Mouse (Mus musculus) stomach, embryonic 15.5 days (tissue): ENCODE data around the gene Hyal1. TPM values are rescaled to one million over a fixed set of nuclear protein-coding genes. Genes with fewer than 3 reads are reported as not detected.

Experiments used
- ATAC-seq: fragments of 200-750 bp; cut with Nextera tagmentation; 2 replicates; pipeline ENCODE4 v1.8.0; 2017; ENCODE audit warnings: low read depth, moderate number of reproducible peaks, moderate TSS enrichment; ENCODE audit not compliant: insufficient read depth, low FRiP score
- H3K27ac ChIP-seq: fragments of 300-500 bp; sonication (generic); 2 replicates; pipeline ENCODE4 v1.5.1; 2015; ENCODE audit warnings: mild to moderate bottlenecking, inconsistent platforms
- H3K27me3 ChIP-seq: fragments of 300-500 bp; sonication (generic); replicated peaks from 2 replicates; pipeline ENCODE4 v1.6.1; 2015; ENCODE audit warnings: inconsistent platforms
- H3K36me3 ChIP-seq: fragments of 300-500 bp; sonication (generic); 2 replicates; pipeline ENCODE4 v1.6.1; 2015; ENCODE audit warnings: inconsistent platforms
- H3K4me1 ChIP-seq: fragments of 300-500 bp; sonication (generic); 2 replicates; pipeline ENCODE4 v1.6.1; 2015; ENCODE audit warnings: inconsistent platforms
- H3K4me2 ChIP-seq: fragments of 300-500 bp; sonication (generic); 2 replicates; pipeline ENCODE4 v1.6.1; 2015; ENCODE audit warnings: mild to moderate bottlenecking, inconsistent platforms
- H3K4me3 ChIP-seq: fragments of 300-500 bp; sonication (generic); replicated peaks from 2 replicates; pipeline ENCODE4 v1.5.1; 2015; ENCODE audit warnings: inconsistent platforms
- H3K9ac ChIP-seq: fragments of 300-500 bp; sonication (generic); 2 replicates; pipeline ENCODE4 v1.6.1; 2015; ENCODE audit warnings: inconsistent platforms
- H3K9me3 ChIP-seq: fragments of 300-500 bp; sonication (generic); 2 replicates; pipeline ENCODE4 v1.6.1; 2016; ENCODE audit warnings: inconsistent platforms
- WGBS: fragments of 180-500 bp; shearing (Covaris S2); methylation state at CpG from one replicate; pipeline ENCODE4 v1.1.7; 2015; 5-methylcytosine and 5-hydroxymethylcytosine counted together
- polyA plus RNA-seq: library from polyadenylated mRNA; unstranded; fragments of >200 nt; fragmentation: Nextera tagmentation; extraction: Ambion mirVana; gene quantifications from 2 replicates; pipeline ENCODE4 v1.2.1, GENCODE M21; 2015

Gene Hyal1
- polyA plus RNA-seq, 1 experiment from 2014 or later, result 10.8 TPM

DNA sequence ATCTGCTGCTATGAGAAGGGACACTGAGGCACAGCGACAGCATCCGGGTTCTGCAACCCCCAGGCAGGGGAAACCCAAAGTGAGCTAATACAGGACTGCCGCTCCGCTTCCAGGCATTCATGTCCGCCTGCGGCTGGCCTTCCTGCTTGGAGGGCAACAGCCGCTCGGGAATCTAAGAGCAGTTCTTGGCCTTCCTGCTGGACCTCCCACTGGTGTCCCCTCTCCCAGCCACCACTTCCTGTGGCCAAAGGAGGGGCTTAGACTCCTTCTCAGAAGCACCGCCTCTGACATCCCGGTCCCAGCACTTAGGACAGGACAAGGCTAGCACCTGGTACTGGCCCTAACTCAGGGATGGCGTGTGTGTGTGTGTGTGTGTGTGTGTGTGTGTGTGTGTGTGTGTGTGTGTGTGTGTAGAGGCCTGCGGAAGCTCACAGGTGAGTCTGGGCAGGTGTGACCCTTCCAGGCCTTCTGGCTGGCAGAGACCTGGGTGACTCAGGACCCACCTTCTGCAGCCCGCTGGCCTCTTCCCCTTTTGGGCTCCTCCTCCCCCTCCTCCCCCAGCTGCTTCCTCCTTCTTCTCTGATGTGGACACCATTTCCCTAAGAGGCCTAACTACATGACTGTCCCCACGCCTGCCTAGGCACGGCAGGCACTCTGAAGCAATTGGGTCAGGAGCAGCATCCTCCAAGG is 52.1 kb downstream of the Hyal1 start:
- ATAC-seq, result no peak
- H3K9ac ChIP-seq, result no peak overlapping the region
- H3K27ac ChIP-seq, result peak overlapping the region; percentile 69
- no peaks in the 10 kb centered on the region for H3K9me3 ChIP-seq
- H3K36me3 ChIP-seq, result 0 out of 2 replicates have a peak, but pooled peaks cover 9% of the 10 kb centered on the region
- 43% methylated on average over 14 of the region's 15 CpGs for WGBS
- H3K4me1 ChIP-seq, result peaks cover 85% of the 10 kb centered on the region
- H3K27me3 ChIP-seq, result no peaks in the 10 kb centered on the region
- H3K4me3 ChIP-seq, result 0 out of 2 replicates have a peak overlapping the region, but pooled peaks have one; percentile 8
- H3K4me2 ChIP-seq, result peak overlapping the region; percentile 31

DNA sequence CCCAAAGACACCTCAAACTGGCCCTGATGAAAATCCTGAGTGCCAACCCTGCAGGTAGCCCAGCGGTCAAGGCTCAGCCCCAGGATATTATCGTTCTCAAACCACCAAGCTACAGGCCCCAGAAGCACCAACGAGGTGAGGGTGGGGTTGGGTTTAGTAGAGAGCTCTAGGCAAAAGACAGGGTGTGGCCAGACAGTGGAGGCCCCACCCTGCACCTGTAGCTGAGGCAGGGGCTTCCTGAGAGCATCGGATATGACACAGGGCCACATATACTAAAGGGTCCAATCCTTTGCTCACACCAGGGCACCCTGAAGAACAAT is 52.6 kb downstream of the Hyal1 start:
- H3K36me3 ChIP-seq, result 0 out of 2 replicates have a peak, but pooled peaks cover 9% of the 10 kb centered on the region
- H3K27ac ChIP-seq, result peak overlapping the region; percentile 69
- H3K9me3 ChIP-seq, result no peaks in the 10 kb centered on the region
- no peaks in the 10 kb centered on the region for H3K27me3 ChIP-seq
- H3K4me1 ChIP-seq, result peaks cover 83% of the 10 kb centered on the region
- H3K9ac ChIP-seq, result no peak overlapping the region
- H3K4me2 ChIP-seq, result peak overlapping the region; percentile 31; the same call in 1 of the 2 replicates
- 34% methylated on average over 4 of the region's 4 CpGs for WGBS
- ATAC-seq, result no peak
- H3K4me3 ChIP-seq, result 0 out of 2 replicates have a peak overlapping the region, but pooled peaks have one; percentile 8

DNA sequence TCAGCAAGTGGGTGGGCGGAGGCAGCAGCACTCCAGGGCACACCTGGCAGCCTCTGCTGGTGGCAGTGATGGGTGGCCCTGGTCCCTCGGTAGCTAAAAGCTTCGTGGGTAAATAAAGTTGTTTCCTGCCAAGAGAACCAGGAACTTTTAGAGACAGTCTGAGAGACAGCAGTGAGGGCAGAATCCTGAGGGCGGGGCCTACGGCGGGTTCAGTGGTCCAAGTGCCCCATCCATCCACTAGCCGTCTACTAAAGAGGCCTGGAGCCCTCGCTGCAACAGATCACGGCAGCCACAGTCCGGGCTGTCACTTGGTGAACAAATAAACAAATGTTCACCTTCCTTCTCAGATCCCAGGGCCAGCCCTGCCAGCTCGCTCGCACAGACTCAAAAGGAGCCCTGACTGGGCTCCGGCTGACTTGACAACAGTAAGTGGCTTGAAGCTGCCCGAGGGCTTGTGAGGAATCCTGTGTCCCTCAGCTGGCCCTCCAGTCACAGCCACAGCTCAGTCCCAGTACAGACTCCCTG is 53.2 kb downstream of the Hyal1 start:
- H3K4me3 ChIP-seq, result no peak overlapping the region
- H3K9ac ChIP-seq, result no peak overlapping the region
- peaks cover 77% of the 10 kb centered on the region for H3K4me1 ChIP-seq
- H3K36me3 ChIP-seq, result 0 out of 2 replicates have a peak, but pooled peaks cover 9% of the 10 kb centered on the region
- H3K9me3 ChIP-seq, result no peaks in the 10 kb centered on the region
- no peak for ATAC-seq
- H3K27ac ChIP-seq, result peak overlapping the region; percentile 69
- H3K4me2 ChIP-seq, result peak overlapping the region; percentile 11
- 26% methylated on average over 14 of the region's 14 CpGs for WGBS
- H3K27me3 ChIP-seq, result no peaks in the 10 kb centered on the region

DNA sequence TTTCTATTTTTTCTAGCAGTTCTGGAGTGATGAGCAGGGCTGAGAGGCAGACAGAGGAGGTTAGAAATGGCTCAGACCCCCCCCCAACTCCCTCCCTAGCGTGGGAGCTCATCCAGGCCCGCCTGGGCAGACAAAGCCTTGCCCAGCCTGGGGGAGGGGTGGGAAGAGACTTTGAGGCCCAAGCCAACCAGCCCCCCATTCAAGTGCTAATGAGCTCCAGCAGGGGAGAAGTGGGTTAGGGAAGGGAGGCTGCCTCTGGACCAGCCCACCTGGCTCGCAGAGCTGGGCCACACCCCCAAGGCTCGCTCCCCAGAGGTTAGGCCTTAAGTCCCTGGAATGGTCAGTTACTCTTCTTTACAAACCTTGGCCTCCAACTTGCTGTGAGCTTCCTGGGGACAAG is 53.8 kb downstream of the Hyal1 start:
- ATAC-seq, result no peak
- Histone ChIP-seq H3K27me3 (no peaks in the 10 kb centered on the region), H3K36me3 (0 out of 2 replicates have a peak, but pooled peaks cover 4% of the 10 kb centered on the region), H3K9me3 (no peaks in the 10 kb centered on the region), H3K4me1 (peaks cover 72% of the 10 kb centered on the region), H3K9ac (0 out of 2 replicates have a peak overlapping the region, but pooled peaks have one; percentile 25), H3K4me3 (no peak overlapping the region), H3K4me2 (peak overlapping the region; percentile 11), H3K27ac (peak overlapping the region; percentile 69)
- WGBS, result 8% methylated on average over 4 of the region's 4 CpGs

Other genes with a start within 250 kb of the Hyal1 start
- gene Hemk1, start 238.6 kb upstream of the Hyal1 start, polyA plus RNA-seq, result 10.6 and 11.5 TPM in 2 replicates
- 0.28 and 0.34 TPM in 2 replicates for gene 6430571L13Rik, start 236.3 kb upstream of the Hyal1 start, polyA plus RNA-seq
- gene Cacna2d2, start 177.3 kb upstream of the Hyal1 start, polyA plus RNA-seq, result 0.23 and 0.27 TPM in 2 replicates
- 43.2 and 45.7 TPM in 2 replicates for gene Tmem115, start 43.0 kb upstream of the Hyal1 start, polyA plus RNA-seq
- 26.6 and 31.3 TPM in 2 replicates for gene Cyb561d2, start 34.7 kb upstream of the Hyal1 start, polyA plus RNA-seq
- gene Nprl2, start 34.7 kb upstream of the Hyal1 start, polyA plus RNA-seq, result 39.1 and 39.7 TPM in 2 replicates
- gene Zmynd10, start 29.6 kb upstream of the Hyal1 start, polyA plus RNA-seq, result 0.63 and 0.94 TPM in 2 replicates
- gene Rassf1, start 25.4 kb upstream of the Hyal1 start, polyA plus RNA-seq, result 53.9 and 58.0 TPM in 2 replicates
- 42.6 and 46.1 TPM in 2 replicates for gene Tusc2, start 13.7 kb upstream of the Hyal1 start, polyA plus RNA-seq
- 84.2 and 85.4 TPM in 2 replicates for gene Hyal2, start 9.0 kb upstream of the Hyal1 start, polyA plus RNA-seq
- gene Naa80, start 2.0 kb downstream of the Hyal1 start, polyA plus RNA-seq, result 16.1 and 18.6 TPM in 2 replicates
- gene Hyal3, start 3.9 kb downstream of the Hyal1 start, polyA plus RNA-seq, result 1.1 and 1.7 TPM in 2 replicates
- 65.1 and 68.2 TPM in 2 replicates for gene Ifrd2, start 10.7 kb downstream of the Hyal1 start, polyA plus RNA-seq
- gene Sema3b, start 32.3 kb downstream of the Hyal1 start, polyA plus RNA-seq, result 13.2 and 16.5 TPM in 2 replicates
- 355 and 371 TPM in 2 replicates for gene Gnai2, start 58.4 kb downstream of the Hyal1 start, polyA plus RNA-seq
- 19.5 and 28.6 TPM in 2 replicates for gene Slc38a3, start 92.6 kb downstream of the Hyal1 start, polyA plus RNA-seq
- 1.1 and 1.9 TPM in 2 replicates for gene Gnat1, start 102.8 kb downstream of the Hyal1 start, polyA plus RNA-seq
- 19.7 and 21.3 TPM in 2 replicates for gene Sema3f, start 133.5 kb downstream of the Hyal1 start, polyA plus RNA-seq
- 182 and 185 TPM in 2 replicates for gene Rbm5, start 194.1 kb downstream of the Hyal1 start, polyA plus RNA-seq